Mouse (Mus musculus): ENCODE results near the gene Sqstm1.

DNA sequence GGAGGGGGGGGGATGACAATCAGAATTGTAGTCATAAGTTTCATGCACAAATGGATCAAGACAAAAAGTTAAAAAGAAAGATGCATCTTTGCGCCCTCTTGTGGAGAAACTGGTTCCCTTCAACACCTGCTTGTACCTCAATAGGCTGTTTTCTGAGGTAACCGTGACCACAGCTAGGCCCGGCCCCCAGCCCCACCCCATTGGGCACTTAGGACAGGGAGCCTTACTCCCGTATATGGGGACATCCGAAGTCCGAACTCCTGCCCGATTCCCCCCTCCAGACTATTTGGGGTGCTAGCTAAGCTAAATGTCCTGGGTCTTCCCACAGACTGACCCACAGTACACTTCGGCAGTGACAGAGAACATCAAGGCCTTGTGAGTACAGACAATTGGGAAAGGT lies 20.8 kb upstream of the Sqstm1 start:
- TF ChIP-seq CTCF (IDR thresholded peaks at IDR 0.05) (peak; percentile 74), EP300 (IDR thresholded peaks at IDR 0.05) (no peak)
